Mouse (Mus musculus): ENCODE results near the gene Sema7a. TPM values are rescaled to one million over a fixed set of nuclear protein-coding genes. Genes with fewer than 3 reads are reported as not detected.

The Sema7a gene
- total and polyA plus RNA-seq, 3 experiments, result 0.03 TPM; not detected in 2

- DNase-seq (ENCODE audit: low read depth, low spot score), result no peak
Measured at GRCm38 (mm10) chr9:57972141-57972591, 32.3 kb downstream of the Sema7a start.

DNA sequence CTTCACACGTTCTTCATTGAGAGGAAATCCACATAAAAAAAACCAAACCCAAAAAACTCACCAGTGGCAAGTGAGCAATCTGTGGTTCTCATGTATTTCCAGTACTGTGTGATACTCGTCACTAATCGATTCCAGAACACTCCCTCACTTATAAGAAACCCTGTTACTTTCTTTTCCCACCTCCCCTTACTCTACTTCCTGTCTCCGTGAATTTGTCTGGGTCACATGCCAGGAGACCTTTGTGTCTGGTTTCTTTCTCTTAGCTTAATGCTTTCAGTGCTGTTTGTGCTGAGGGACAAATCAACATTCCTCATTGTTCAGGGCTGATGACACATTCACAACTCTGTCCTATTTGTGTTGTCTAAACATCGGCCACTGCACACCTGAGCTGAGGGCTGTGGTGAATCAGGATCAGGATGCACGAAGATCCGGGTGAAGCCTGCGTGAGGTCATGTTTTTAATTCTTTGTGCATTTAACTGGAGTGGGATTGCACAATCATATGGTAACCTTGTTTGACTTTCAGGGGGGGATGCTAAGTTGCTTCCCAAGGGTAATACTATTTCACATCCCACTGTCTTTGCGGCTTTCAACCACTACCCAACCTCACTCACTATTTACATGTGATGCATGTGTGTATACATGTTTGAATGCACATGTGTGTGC, 33.0 kb downstream of the Sema7a start:
- no peak for TF ChIP-seq POLR2A (IDR thresholded peaks at IDR 0.05; ENCODE audit: control insufficient read depth in 1 of 2, insufficient read depth in 1 of 2, low read depth in 1 of 2, low read length in 2 of 2, poor library complexity in 1 of 2)
- TF ChIP-seq USF1 (IDR thresholded peaks at IDR 0.05; ENCODE audit: low read depth, low read length), result no peak
- no peak for TF ChIP-seq MAZ (IDR thresholded peaks at IDR 0.05; ENCODE audit: low read depth, low read length)
- TF ChIP-seq RCOR1 (IDR thresholded peaks at IDR 0.05; ENCODE audit: low read depth, low read length), result no peak
- no peak for TF ChIP-seq CHD2 (IDR thresholded peaks at IDR 0.05; ENCODE audit: low read length)
- TF ChIP-seq SIN3A (IDR thresholded peaks at IDR 0.05; ENCODE audit: low read length), result no peak
- TF ChIP-seq NRF1 (IDR thresholded peaks at IDR 0.05; ENCODE audit: insufficient read depth, low read depth, low read length, poor library complexity, severe bottlenecking), result no peak
- TF ChIP-seq BHLHE40 (IDR thresholded peaks at IDR 0.05; ENCODE audit: borderline replicate concordance, low read depth, low read length), result no peak
- TF ChIP-seq HCFC1 (IDR thresholded peaks at IDR 0.05; ENCODE audit: low read depth, low read length), result no peak
- no peak for TF ChIP-seq USF2 (IDR thresholded peaks at IDR 0.05; ENCODE audit: borderline replicate concordance in 1 of 2, insufficient read depth in 1 of 2, low read depth in 1 of 2, low read length in 2 of 2)
- TF ChIP-seq E2F4 (IDR thresholded peaks at IDR 0.05; ENCODE audit: borderline replicate concordance, low read depth, low read length), result no peak
- TF ChIP-seq MYC (IDR thresholded peaks at IDR 0.05; ENCODE audit: low read depth, low read length), result no peak
- TF ChIP-seq CHD1 (IDR thresholded peaks at IDR 0.05; ENCODE audit: low read depth, low read length), result no peak
- TF ChIP-seq TBP (IDR thresholded peaks at IDR 0.05; ENCODE audit: low read depth, low read length), result no peak
- TF ChIP-seq MXI1 (IDR thresholded peaks at IDR 0.05; ENCODE audit: low read depth, low read length), result no peak
- TF ChIP-seq EP300 (IDR thresholded peaks at IDR 0.05; ENCODE audit: low read depth in 1 of 2, low read length in 2 of 2), result no peak
- no peak for TF ChIP-seq MAFK (IDR thresholded peaks at IDR 0.05; ENCODE audit: borderline replicate concordance, low read depth, low read length)
- H3K4me1 ChIP-seq (ENCODE audit: control insufficient read depth in 1 of 2, insufficient read depth in 2 of 2, low read length in 2 of 2), result 0 out of 4 replicates have a peak, but pooled peaks cover 0 to 1% of the 10 kb centered on the region in 2 experiments
- H3K36me3 ChIP-seq (ENCODE audit: control insufficient read depth in 1 of 2, insufficient read depth in 2 of 2, low read length in 2 of 2), result no peaks in the 10 kb centered on the region
- no peak overlapping the region for H3K9ac ChIP-seq (ENCODE audit: control insufficient read depth, low read depth, low read length, poor library complexity, severe bottlenecking)
- no peak for DNase-seq (ENCODE audit: low read depth, low spot score)
- H3K27ac ChIP-seq (ENCODE audit: control insufficient read depth, low read depth, low read length), result no peak overlapping the region
- H3K27me3 ChIP-seq (ENCODE audit: control insufficient read depth in 1 of 2, insufficient read depth in 2 of 2, low read length in 2 of 2), result peaks cover 0 to 1% of the 10 kb centered on the region in 2 experiments; a peak in 1 of 4 replicates
- no peaks in the 10 kb centered on the region for H3K79me2 ChIP-seq (ENCODE audit: control insufficient read depth, insufficient read depth, low read length, poor library complexity)
- no peak overlapping the region for H3K4me3 ChIP-seq (ENCODE audit: control insufficient read depth in 1 of 2, insufficient read depth in 1 of 2, low read depth in 2 of 2, low read length in 2 of 2)
- no peaks in the 10 kb centered on the region for H3K9me3 ChIP-seq (replicated peaks; ENCODE audit: insufficient read depth, low read length)

More at GRCm38 (mm10) chr9:57972141-57972591, 32.3 kb downstream of the Sema7a start:
- Histone ChIP-seq H3K4me3 (ENCODE audit: control insufficient read depth in 1 of 2, insufficient read depth in 1 of 2, low read depth in 2 of 2, low read length in 2 of 2) (no peak overlapping the region), H3K9me3 (replicated peaks; ENCODE audit: insufficient read depth, low read length) (no peaks in the 10 kb centered on the region), H3K36me3 (ENCODE audit: control insufficient read depth in 1 of 2, insufficient read depth in 2 of 2, low read length in 2 of 2) (no peaks in the 10 kb centered on the region), H3K27ac (ENCODE audit: control insufficient read depth, low read depth, low read length) (no peak overlapping the region), H3K4me1 (ENCODE audit: control insufficient read depth in 1 of 2, insufficient read depth in 2 of 2, low read length in 2 of 2) (no peaks in the 10 kb centered on the region), H3K27me3 (ENCODE audit: control insufficient read depth in 1 of 2, insufficient read depth in 2 of 2, low read length in 2 of 2) (peaks cover 0 to 1% of the 10 kb centered on the region in 2 experiments; a peak in 3 of 4 replicates), H3K79me2 (ENCODE audit: control insufficient read depth, insufficient read depth, low read length, poor library complexity) (no peaks in the 10 kb centered on the region), H3K9ac (ENCODE audit: control insufficient read depth, low read depth, low read length, poor library complexity, severe bottlenecking) (no peak overlapping the region)
- TF ChIP-seq MYC (IDR thresholded peaks at IDR 0.05; ENCODE audit: low read depth, low read length) (no peak), TBP (IDR thresholded peaks at IDR 0.05; ENCODE audit: low read depth, low read length) (no peak), MAFK (IDR thresholded peaks at IDR 0.05; ENCODE audit: borderline replicate concordance, low read depth, low read length) (no peak), RCOR1 (IDR thresholded peaks at IDR 0.05; ENCODE audit: low read depth, low read length) (no peak), SIN3A (IDR thresholded peaks at IDR 0.05; ENCODE audit: low read length) (no peak), USF1 (IDR thresholded peaks at IDR 0.05; ENCODE audit: low read depth, low read length) (no peak), CTCF (IDR thresholded peaks at IDR 0.05 in 2 of 3, conservative IDR thresholded peaks at IDR 0.05 in 1 of 3; ENCODE audit: control insufficient read depth in 1 of 3, insufficient read depth in 1 of 3, low read depth in 2 of 3, low read length in 3 of 3, poor library complexity in 1 of 3, severe bottlenecking in 1 of 3) (no peak), EP300 (IDR thresholded peaks at IDR 0.05; ENCODE audit: low read depth in 1 of 2, low read length in 2 of 2) (no peak), ELF1 (IDR thresholded peaks at IDR 0.05; ENCODE audit: low read depth, low read length) (no peak), MAX (IDR thresholded peaks at IDR 0.05; ENCODE audit: low read length) (no peak), SMC3 (IDR thresholded peaks at IDR 0.05; ENCODE audit: low read depth, low read length) (no peak), CHD1 (IDR thresholded peaks at IDR 0.05; ENCODE audit: low read depth, low read length) (no peak), UBTF (IDR thresholded peaks at IDR 0.05; ENCODE audit: borderline replicate concordance, insufficient read depth, low read depth, low read length) (no peak), GATA1 (IDR thresholded peaks at IDR 0.05; ENCODE audit: low read depth, low read length) (no peak)

Data from MEL (cell line).